Mouse (Mus musculus): ENCODE results near the gene Rnf157.
A peak's percentile ranks its signal among the peaks of the same experiment; 100 is the strongest.

Gene Rnf157

GRCm38 (mm10) chr11:116337531-116337930 is 75.3 kb downstream of the Rnf157 start:
- DNase-seq (ENCODE audit: low spot score in 2 of 2), result no peak

GRCm38 (mm10) chr11:116337000-116337399 is 75.8 kb downstream of the Rnf157 start:
- no peak for DNase-seq (ENCODE audit: low spot score in 2 of 2)

- DNase-seq (ENCODE audit: low spot score in 2 of 2), result no peak
Observed at GRCm38 (mm10) chr11:116336393-116336792, 76.4 kb downstream of the Rnf157 start.

GRCm38 (mm10) chr11:116335244-116336036 is 77.4 kb downstream of the Rnf157 start, which contains the start of gene Foxj1:
Gene Foxj1 (minus strand): TSS chr11:116335399.
- DNase-seq (ENCODE audit: low spot score in 2 of 2), result peak; percentile 90 to 91

GRCm38 (mm10) chr11:116334417-116334782 is 78.4 kb downstream of the Rnf157 start:
- DNase-seq (ENCODE audit: low spot score in 2 of 2), result no peak

GRCm38 (mm10) chr11:116333526-116334416 is 79.1 kb downstream of the Rnf157 start:
- no peak for DNase-seq (ENCODE audit: low spot score in 2 of 2)

- no peak for DNase-seq (ENCODE audit: low spot score in 2 of 2)
Observed at GRCm38 (mm10) chr11:116332983-116333270, 79.9 kb downstream of the Rnf157 start.

GRCm38 (mm10) chr11:116332232-116332982 is 80.4 kb downstream of the Rnf157 start:
- DNase-seq (ENCODE audit: low spot score in 2 of 2), result no peak

- DNase-seq (ENCODE audit: low spot score in 2 of 2), result no peak
Observed at GRCm38 (mm10) chr11:116330211-116330518, 82.7 kb downstream of the Rnf157 start.

GRCm38 (mm10) chr11:116329314-116330210 is 83.3 kb downstream of the Rnf157 start:
- DNase-seq (ENCODE audit: low spot score in 2 of 2), result no peak

GRCm38 (mm10) chr11:116326963-116327603 is 85.7 kb downstream of the Rnf157 start:
- DNase-seq (ENCODE audit: low spot score in 2 of 2), result no peak

- peak; percentile 76 to 78 for DNase-seq (ENCODE audit: low spot score in 2 of 2)
Observed at GRCm38 (mm10) chr11:116318719-116319659, 93.8 kb downstream of the Rnf157 start.

GRCm38 (mm10) chr11:116312359-116312758 is 100.5 kb downstream of the Rnf157 start:
- DNase-seq (ENCODE audit: low spot score in 2 of 2), result no peak

GRCm38 (mm10) chr11:116311169-116311568 is 101.7 kb downstream of the Rnf157 start:
- DNase-seq (ENCODE audit: low spot score in 2 of 2), result no peak

GRCm38 (mm10) chr11:116309601-116310000 is 103.2 kb downstream of the Rnf157 start:
- no peak for DNase-seq (ENCODE audit: low spot score in 2 of 2)

- DNase-seq (ENCODE audit: low spot score in 2 of 2), result peak in 1 of 2 experiments; percentile 37
Observed at GRCm38 (mm10) chr11:116307762-116308531, 104.9 kb downstream of the Rnf157 start.

GRCm38 (mm10) chr11:116307019-116307725 is 105.7 kb downstream of the Rnf157 start, which contains the start of gene Exoc7:
Gene Exoc7 (minus strand): TSS chr11:116307233.
- no peak for DNase-seq (ENCODE audit: low spot score in 2 of 2)
